23 mouse cellular contexts compared by ENCODE assay signal in the genomic region with DNA sequence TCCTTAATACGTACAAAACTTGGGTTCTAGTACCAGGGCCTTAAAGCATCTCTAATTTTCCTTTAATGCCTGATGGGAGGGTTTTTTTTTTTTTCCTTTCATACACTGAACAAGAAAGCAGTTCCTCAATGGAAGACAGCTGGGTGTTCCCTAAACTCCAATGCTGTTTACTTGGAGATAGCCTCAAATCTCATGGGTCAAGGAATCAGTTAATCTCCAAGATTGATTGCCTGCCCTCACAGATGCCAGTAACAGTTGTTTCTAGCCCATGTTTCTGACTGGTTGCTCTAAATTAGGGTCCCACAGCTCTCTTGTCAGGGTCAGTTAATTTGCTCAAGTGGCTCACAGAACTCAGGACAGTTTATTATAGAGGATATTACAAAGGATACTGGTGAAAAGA.
"Had no signal": no experiment of that assay in that cellular context is flagged by ENCODE, and none has a peak within 500 bp of the region (broad histone marks: within the 10 kb centered on the region; RNA-seq: fewer than 3 reads in every experiment).

No protein-coding gene starts in this region.

- H3K9ac ChIP-seq: heart, embryonic 12.5 days; hindbrain, embryonic 12.5 days; hindbrain, embryonic 14.5 days; limb, embryonic 13.5 days; limb, embryonic 15.5 days; liver, embryonic 12.5 days had no signal

- H3K36me3 ChIP-seq: liver, embryonic 12.5 days had no signal

- H3K4me2 ChIP-seq: heart, embryonic 12.5 days; hindbrain, embryonic 12.5 days; hindbrain, embryonic 14.5 days; limb, embryonic 13.5 days; limb, embryonic 15.5 days; liver, embryonic 12.5 days had no signal

- DNase-seq: gastrocnemius, adult 2 months; gastrocnemius, postnatal 10 days; gastrocnemius, postnatal 25 days; heart, adult 18-20 months; heart, postnatal 10 days; heart, postnatal 4 days; kidney, adult 11 months; kidney, adult 8-10 months; kidney, postnatal 14 days; kidney, postnatal 36 days; layer of hippocampus, adult 9-11 months; layer of hippocampus, postnatal 36 days; left cerebral cortex, postnatal 4 days had no signal

- H3K4me3 ChIP-seq: gastrocnemius, adult 2 months; heart, embryonic 10.5 days; heart, embryonic 12.5 days; hindbrain, embryonic 10.5 days; hindbrain, embryonic 12.5 days; limb, embryonic 13.5 days; limb, embryonic 15.5 days; liver, embryonic 12.5 days had no signal

- ATAC-seq: hindbrain, postnatal 0 days; intestine, embryonic 16.5 days; liver, embryonic 12.5 days had no signal

- H3K27ac ChIP-seq: gastrocnemius, adult 2 months; heart, embryonic 10.5 days; hindbrain, embryonic 10.5 days; hindbrain, embryonic 12.5 days; hindbrain, embryonic 14.5 days; hindbrain, postnatal 0 days; limb, embryonic 13.5 days; limb, embryonic 15.5 days; liver, embryonic 12.5 days had no signal

- H3K27me3 ChIP-seq: heart, embryonic 12.5 days; hindbrain, embryonic 12.5 days; limb, embryonic 13.5 days; limb, embryonic 15.5 days; liver, embryonic 12.5 days had no signal

- H3K4me1 ChIP-seq: hindbrain, embryonic 12.5 days; limb, embryonic 15.5 days; liver, embryonic 12.5 days had no signal

- H3K9me3 ChIP-seq: heart, embryonic 10.5 days; hindbrain, embryonic 10.5 days; hindbrain, embryonic 12.5 days; limb, embryonic 15.5 days; liver, embryonic 12.5 days had no signal
